Mouse (Mus musculus): Measurements from ENCODE around the gene Ndufa3. TPM values are rescaled to one million over a fixed set of nuclear protein-coding genes. Genes with fewer than 3 reads are reported as not detected.
A peak's percentile ranks its signal among the peaks of the same experiment; 100 is the strongest.

The Ndufa3 gene
- total and polyA plus RNA-seq, 2 experiments from 2014 or later: 373 to 556 TPM

GRCm38 (mm10) chr7:3601119-3601518 lies 16.1 kb upstream of the Ndufa3 start:
- Histone ChIP-seq H3K27ac (ENCODE audit: low read depth, low read length) (no peak overlapping the region), H3K36me3 (ENCODE audit: insufficient read depth, low read length) (no peaks in the 10 kb centered on the region), H3K4me1 (ENCODE audit: insufficient read depth, low read length) (no peaks in the 10 kb centered on the region), H3K9ac (replicated peaks; ENCODE audit: low read length, poor library complexity, severe bottlenecking) (no peak overlapping the region), H3K4me3 (ENCODE audit: low read depth, low read length) (no peak overlapping the region), H3K27me3 (ENCODE audit: insufficient read depth, low read length) (no peaks in the 10 kb centered on the region), H3K9me3 (ENCODE audit: low read length) (no peaks in the 10 kb centered on the region), H3K4me2 (ENCODE audit: low read depth, low read length, poor library complexity, severe bottlenecking) (no peak overlapping the region)
- peak; percentile 84 for DNase-seq (ENCODE audit: low spot score)
- TF ChIP-seq CTCF (IDR thresholded peaks at IDR 0.05): peak; percentile 94
- 0 out of 2 replicates have a peak, but pooled peaks have one; percentile 27 for ATAC-seq (ENCODE audit: low FRiP score)
- whole genome bisulfite sequencing: 9% methylated on average over 4 of the region's 4 CpGs

DNA sequence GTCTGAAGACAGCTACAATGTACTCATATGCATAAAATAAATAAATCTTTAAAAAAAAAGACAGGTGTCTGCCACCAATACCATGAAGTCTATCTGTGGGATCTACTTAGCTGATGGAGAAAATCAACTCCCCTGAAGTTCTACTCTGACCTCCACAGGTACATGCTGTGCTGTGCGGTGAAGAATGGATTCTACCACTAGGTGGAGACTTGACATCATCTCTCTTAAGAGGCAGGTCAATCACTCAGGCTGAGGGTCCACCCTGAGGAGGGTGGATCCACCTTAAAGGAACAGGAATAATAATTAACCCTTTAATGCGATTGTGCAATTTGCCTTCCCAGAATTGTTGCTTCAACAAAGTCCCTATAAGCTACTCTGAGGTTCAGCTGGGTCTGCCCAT lies 10.4 kb upstream of the Ndufa3 start:
- Histone ChIP-seq H3K9ac (replicated peaks; ENCODE audit: low read length, poor library complexity, severe bottlenecking) (no peak overlapping the region), H3K4me1 (ENCODE audit: insufficient read depth, low read length) (no peaks in the 10 kb centered on the region), H3K27me3 (ENCODE audit: insufficient read depth, low read length) (no peaks in the 10 kb centered on the region), H3K4me2 (ENCODE audit: low read depth, low read length, poor library complexity, severe bottlenecking) (no peak overlapping the region), H3K9me3 (ENCODE audit: low read length) (no peaks in the 10 kb centered on the region), H3K4me3 (ENCODE audit: low read depth, low read length) (no peak overlapping the region), H3K27ac (ENCODE audit: low read depth, low read length) (no peak overlapping the region), H3K36me3 (ENCODE audit: insufficient read depth, low read length) (no peaks in the 10 kb centered on the region)
- TF ChIP-seq CTCF (IDR thresholded peaks at IDR 0.05): peak; percentile 60
- ATAC-seq (ENCODE audit: low FRiP score): no peak
- DNase-seq (ENCODE audit: low spot score): peak; percentile 28
- 17% methylated on average over 2 of the region's 2 CpGs for WGBS

- Histone ChIP-seq H3K4me3 (ENCODE audit: low read depth, low read length) (no peak overlapping the region), H3K4me2 (ENCODE audit: low read depth, low read length, poor library complexity, severe bottlenecking) (no peak overlapping the region), H3K36me3 (ENCODE audit: insufficient read depth, low read length) (no peaks in the 10 kb centered on the region), H3K27me3 (ENCODE audit: insufficient read depth, low read length) (no peaks in the 10 kb centered on the region), H3K9me3 (ENCODE audit: low read length) (no peaks in the 10 kb centered on the region), H3K27ac (ENCODE audit: low read depth, low read length) (no peak overlapping the region), H3K4me1 (ENCODE audit: insufficient read depth, low read length) (no peaks in the 10 kb centered on the region), H3K9ac (replicated peaks; ENCODE audit: low read length, poor library complexity, severe bottlenecking) (no peak overlapping the region)
- DNase-seq (ENCODE audit: low spot score) (no peak), ATAC-seq (ENCODE audit: low FRiP score) (no peak)
- WGBS: 87% methylated on average over 6 of the region's 6 CpGs
- no peak for TF ChIP-seq CTCF (IDR thresholded peaks at IDR 0.05)
Measured at GRCm38 (mm10) chr7:3607391-3607790, 9.8 kb upstream of the Ndufa3 start.

DNA sequence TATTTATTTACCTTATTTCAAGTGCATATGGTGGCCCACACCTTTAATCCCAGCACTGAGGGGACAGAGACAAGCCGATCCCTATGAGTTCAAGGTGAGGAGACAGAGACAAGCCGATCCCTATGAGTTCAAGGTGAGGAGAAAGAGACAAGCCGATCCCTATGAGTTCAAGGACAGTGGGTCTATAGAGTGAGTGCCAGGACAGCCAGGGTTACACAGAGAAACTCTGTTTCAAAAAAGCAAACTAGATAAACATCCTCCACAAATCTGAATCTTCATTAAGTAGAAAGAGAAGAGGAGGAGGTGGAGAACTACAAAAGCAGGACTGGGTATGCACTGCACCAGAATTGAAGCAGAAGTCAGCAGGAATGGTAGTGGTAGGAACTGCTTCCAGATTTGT lies 8.5 kb upstream of the Ndufa3 start:
- Histone ChIP-seq H3K9me3 (ENCODE audit: low read length) (no peaks in the 10 kb centered on the region), H3K27ac (ENCODE audit: low read depth, low read length) (no peak overlapping the region), H3K4me1 (ENCODE audit: insufficient read depth, low read length) (no peaks in the 10 kb centered on the region), H3K36me3 (ENCODE audit: insufficient read depth, low read length) (no peaks in the 10 kb centered on the region), H3K9ac (replicated peaks; ENCODE audit: low read length, poor library complexity, severe bottlenecking) (no peak overlapping the region), H3K4me2 (ENCODE audit: low read depth, low read length, poor library complexity, severe bottlenecking) (no peak overlapping the region), H3K4me3 (ENCODE audit: low read depth, low read length) (no peak overlapping the region), H3K27me3 (ENCODE audit: insufficient read depth, low read length) (no peaks in the 10 kb centered on the region)
- 91% methylated on average over 3 of the region's 3 CpGs for WGBS
- ATAC-seq (ENCODE audit: low FRiP score) (no peak), DNase-seq (ENCODE audit: low spot score) (no peak)
- no peak for TF ChIP-seq CTCF (IDR thresholded peaks at IDR 0.05)

DNA sequence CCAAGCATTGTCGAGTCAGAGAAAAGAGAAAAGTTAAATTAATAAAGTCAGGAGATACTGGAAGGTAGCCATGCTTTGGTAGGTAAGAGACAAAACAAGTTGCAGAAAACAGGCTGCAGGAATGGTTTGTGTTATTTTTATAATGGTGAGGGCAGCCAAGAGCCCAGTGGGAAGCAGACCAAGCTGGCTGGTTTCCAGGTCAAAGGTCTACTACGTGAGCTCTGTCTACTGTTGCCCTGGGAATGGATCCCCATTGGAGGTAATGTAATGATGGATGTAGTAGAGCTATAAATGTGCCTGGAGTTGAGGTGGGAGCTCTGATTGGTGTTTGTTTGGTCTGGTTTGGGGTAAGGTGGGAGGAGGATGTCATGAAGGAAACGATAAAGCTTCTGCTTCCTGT lies 8.1 kb upstream of the Ndufa3 start:
- H3K27ac ChIP-seq (ENCODE audit: low read depth, low read length): no peak overlapping the region
- no peaks in the 10 kb centered on the region for H3K4me1 ChIP-seq (ENCODE audit: insufficient read depth, low read length)
- no peaks in the 10 kb centered on the region for H3K9me3 ChIP-seq (ENCODE audit: low read length)
- TF ChIP-seq CTCF (IDR thresholded peaks at IDR 0.05): no peak
- ATAC-seq (ENCODE audit: low FRiP score) (no peak), DNase-seq (ENCODE audit: low spot score) (no peak)
- H3K4me3 ChIP-seq (ENCODE audit: low read depth, low read length): no peak overlapping the region
- H3K4me2 ChIP-seq (ENCODE audit: low read depth, low read length, poor library complexity, severe bottlenecking): no peak overlapping the region
- H3K9ac ChIP-seq (replicated peaks; ENCODE audit: low read length, poor library complexity, severe bottlenecking): no peak overlapping the region
- H3K27me3 ChIP-seq (ENCODE audit: insufficient read depth, low read length): no peaks in the 10 kb centered on the region
- 67% methylated on average over 3 of the region's 3 CpGs for WGBS
- H3K36me3 ChIP-seq (ENCODE audit: insufficient read depth, low read length): no peaks in the 10 kb centered on the region

GRCm38 (mm10) chr7:3610437-3610836 lies 6.7 kb upstream of the Ndufa3 start:
- no peak for ATAC-seq (ENCODE audit: low FRiP score)
- Histone ChIP-seq H3K4me1 (ENCODE audit: insufficient read depth, low read length) (no peaks in the 10 kb centered on the region), H3K9ac (replicated peaks; ENCODE audit: low read length, poor library complexity, severe bottlenecking) (no peak overlapping the region), H3K9me3 (ENCODE audit: low read length) (no peaks in the 10 kb centered on the region), H3K36me3 (ENCODE audit: insufficient read depth, low read length) (no peaks in the 10 kb centered on the region), H3K27ac (ENCODE audit: low read depth, low read length) (no peak overlapping the region), H3K4me2 (ENCODE audit: low read depth, low read length, poor library complexity, severe bottlenecking) (no peak overlapping the region), H3K4me3 (ENCODE audit: low read depth, low read length) (no peak overlapping the region), H3K27me3 (ENCODE audit: insufficient read depth, low read length) (no peaks in the 10 kb centered on the region)
- no peak for TF ChIP-seq CTCF (IDR thresholded peaks at IDR 0.05)
- no peak for DNase-seq (ENCODE audit: low spot score)
- 87% methylated on average over 3 of the region's 3 CpGs for WGBS
